Mouse (Mus musculus) common myeloid progenitor, adult 5-6 weeks (primary cell): ENCODE data around the gene Map7d1. TPM values are rescaled to one million over a fixed set of nuclear protein-coding genes. Genes with fewer than 3 reads are reported as not detected.
A peak's percentile ranks its signal among the peaks of the same experiment; 100 is the strongest.

Source experiments
- ATAC-seq: replicated peaks from 2 replicates; pipeline ENCODE4 v1.8.0; 2016; ENCODE audit warnings: low read depth, mild to moderate bottlenecking, moderate TSS enrichment, inconsistent platforms; ENCODE audit not compliant: poor library complexity, severe bottlenecking
- total RNA-seq: library from RNA; stranded (forward); fragments of 200-1000, 187-1606 nt; gene quantifications from 2 replicates; pipeline ENCODE4 v1.2.3, GENCODE M21; 2017

Map7d1 gene
- total RNA-seq, 1 experiment from 2014 or later = 32.3 TPM

GRCm38 (mm10) chr4:126275081-126275480 lies 18.9 kb upstream of the Map7d1 start:
- ATAC-seq = no peak

DNA sequence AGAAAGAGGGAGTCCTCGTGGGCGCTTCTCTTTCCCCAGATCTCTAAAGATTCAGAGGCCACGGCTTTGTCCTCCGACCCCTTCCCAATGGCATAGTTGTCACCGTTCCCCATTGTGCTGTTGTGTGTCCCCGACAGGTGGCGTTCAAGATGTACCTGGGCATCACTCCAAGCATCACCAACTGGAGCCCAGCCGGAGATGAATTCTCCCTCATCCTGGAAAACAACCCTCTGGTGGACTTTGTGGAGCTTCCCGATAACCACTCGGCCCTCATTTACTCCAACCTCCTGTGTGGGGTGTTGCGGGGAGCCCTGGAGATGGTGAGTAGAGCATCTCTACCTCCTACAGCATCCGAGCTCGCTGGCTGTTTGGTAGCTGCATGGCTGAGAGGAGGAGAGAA lies 17.6 kb upstream of the Map7d1 start:
- no peak for ATAC-seq

DNA sequence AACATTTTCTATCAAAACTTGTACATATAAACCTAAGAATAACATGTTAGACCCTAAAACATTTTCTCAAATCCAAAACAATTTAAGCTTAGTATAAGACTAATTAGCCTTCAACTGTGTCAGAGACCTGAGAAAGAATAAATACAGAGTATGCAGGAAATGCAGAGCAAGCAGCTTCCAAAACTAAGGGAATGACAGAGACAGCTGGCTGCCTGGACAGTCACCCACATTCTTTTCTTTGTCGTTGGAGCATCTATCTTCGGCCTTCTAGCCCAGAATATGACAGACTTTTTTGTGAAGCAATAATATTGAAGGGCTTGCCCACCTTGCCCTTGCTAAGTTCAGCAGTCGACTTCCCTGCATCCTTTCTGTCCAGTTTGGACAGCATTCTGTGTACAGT lies 13.1 kb upstream of the Map7d1 start:
- ATAC-seq = no peak

DNA sequence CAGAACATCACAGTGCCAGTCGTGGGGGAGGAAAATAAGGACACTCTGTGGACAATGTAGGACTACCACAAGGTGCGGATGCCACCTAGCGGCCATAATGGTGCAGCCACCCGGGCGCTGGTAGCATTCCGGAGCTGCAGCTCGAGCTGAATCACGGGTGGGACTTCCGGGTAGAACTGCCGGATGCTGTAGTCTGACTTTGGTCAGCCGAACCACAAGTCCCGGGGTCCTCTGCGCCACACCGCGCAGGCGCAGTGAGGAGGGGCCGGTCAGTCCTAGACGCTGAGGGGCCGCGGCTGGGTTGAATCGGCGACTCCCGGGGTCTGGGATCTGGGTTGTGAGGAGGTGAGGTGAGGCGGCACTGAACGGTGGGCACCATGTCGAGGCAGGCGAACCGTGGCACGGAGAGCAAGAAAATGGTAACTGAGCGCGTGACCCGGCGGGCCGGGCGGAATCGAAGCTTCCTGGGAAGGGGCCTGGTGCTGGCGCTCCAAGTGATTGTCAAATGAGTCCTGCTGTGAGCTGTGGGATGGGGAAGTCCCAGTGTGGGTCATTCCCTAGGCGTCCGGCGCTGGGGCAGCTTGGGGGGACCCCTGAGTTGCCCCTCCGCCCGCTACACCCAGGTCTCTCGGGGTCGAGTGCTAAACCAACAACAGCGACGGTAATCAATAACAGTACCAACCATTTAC lies 6.1 kb upstream of the Map7d1 start, which contains the start of gene Trappc3:
Gene Trappc3 (plus strand): TSS at position 207 of the 689 bp plus-strand sequence.
- ATAC-seq = peak; percentile 80

DNA sequence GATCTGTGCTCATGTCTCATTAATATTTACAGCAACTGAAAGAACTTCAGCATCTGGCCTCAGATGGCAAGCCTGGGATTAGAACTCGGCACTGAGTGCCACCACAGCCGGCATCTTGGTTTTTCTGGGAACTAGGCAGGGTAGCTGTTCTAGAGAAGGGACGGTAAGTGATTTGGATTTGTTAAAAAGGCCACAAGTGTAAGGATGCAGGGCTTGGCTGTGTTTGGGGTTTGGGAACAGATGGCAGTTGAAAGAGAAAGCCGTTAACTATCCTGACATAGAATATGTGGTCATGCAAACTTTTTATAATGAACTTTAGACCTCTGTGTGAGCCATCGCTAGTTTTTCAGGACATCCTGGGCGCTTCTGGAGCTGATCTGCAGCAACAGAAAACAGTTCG lies 5.5 kb upstream of the Map7d1 start:
- ATAC-seq = no peak

GRCm38 (mm10) chr4:126261266-126261665 lies 5.1 kb upstream of the Map7d1 start:
- no peak for ATAC-seq

- ATAC-seq = peak; percentile 41
Measured at GRCm38 (mm10) chr4:126260520-126261201, 4.5 kb upstream of the Map7d1 start.

GRCm38 (mm10) chr4:126259523-126260160 lies 3.5 kb upstream of the Map7d1 start:
- peak; percentile 30 for ATAC-seq

DNA sequence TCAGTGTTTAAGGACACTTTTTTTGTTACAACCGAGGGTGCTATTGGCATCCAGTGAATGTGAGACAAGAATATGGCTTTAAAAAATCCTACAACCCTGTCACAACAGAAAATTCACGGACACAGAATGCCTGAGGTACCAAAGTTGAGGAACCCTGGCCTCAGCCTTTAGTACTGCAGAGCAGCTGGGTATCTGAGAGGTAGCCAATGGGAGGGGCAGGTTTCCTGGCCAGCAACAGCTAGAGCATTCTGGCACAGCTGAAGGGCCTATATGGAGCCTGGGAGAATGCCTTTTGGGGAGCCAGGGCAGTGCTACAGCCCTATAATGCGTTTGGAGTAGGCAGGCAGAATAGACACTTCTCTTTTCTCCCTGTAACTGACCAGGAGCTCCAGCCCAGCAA lies 2.9 kb upstream of the Map7d1 start:
- ATAC-seq = no peak

DNA sequence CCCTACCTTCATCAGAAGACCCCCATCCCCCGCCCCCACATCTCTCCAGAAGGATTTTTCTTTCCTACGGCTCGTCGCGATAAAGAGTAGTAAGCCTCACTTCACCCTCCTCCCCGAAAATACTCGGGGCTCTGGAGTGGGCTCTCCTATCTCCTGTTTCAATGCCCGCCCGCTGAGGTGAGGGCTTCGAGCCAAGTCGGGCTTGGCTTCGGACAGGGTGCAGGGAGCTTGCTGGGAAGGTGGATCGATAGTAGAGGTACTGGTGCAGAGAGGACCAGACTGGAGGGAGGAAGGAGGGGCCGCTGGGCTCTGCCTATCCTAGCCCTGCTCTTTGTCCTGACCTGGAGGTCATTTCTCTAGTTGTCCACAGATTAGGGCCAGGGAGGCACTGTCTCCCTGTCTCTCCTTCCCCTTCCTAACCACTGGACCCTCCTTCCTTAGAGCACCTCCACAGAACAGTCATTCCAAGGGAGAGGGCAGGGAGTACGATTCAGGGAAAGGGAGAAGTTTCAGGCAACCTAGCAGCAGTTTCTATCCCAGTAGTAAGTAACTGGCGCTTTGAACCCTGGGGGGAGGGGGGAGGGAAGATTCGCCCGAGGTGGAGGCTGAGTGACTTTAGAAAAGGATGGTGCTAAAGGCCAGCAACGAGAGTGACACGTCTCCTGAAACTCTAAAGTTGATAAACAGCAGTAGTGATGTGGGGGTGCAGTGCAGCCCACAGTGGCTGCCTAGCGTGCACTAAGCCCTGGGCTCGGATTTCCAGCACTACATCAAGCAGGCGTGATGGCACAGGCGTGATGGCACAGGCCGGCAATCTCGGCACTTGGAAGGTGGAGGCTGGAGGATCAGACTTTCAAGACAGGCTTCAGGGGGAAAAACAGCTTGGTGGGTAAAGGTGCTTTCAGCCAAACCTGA lies 1.1 kb upstream of the Map7d1 start:
- no peak for ATAC-seq

GRCm38 (mm10) chr4:126255113-126256001 lies 786 bp downstream of the Map7d1 start:
- no peak for ATAC-seq

GRCm38 (mm10) chr4:126254315-126255112 lies 1.6 kb downstream of the Map7d1 start:
- ATAC-seq = no peak

- peak; percentile 24; the same call in 1 of the 2 replicates for ATAC-seq
Measured at GRCm38 (mm10) chr4:126253637-126254272, 2.4 kb downstream of the Map7d1 start.

DNA sequence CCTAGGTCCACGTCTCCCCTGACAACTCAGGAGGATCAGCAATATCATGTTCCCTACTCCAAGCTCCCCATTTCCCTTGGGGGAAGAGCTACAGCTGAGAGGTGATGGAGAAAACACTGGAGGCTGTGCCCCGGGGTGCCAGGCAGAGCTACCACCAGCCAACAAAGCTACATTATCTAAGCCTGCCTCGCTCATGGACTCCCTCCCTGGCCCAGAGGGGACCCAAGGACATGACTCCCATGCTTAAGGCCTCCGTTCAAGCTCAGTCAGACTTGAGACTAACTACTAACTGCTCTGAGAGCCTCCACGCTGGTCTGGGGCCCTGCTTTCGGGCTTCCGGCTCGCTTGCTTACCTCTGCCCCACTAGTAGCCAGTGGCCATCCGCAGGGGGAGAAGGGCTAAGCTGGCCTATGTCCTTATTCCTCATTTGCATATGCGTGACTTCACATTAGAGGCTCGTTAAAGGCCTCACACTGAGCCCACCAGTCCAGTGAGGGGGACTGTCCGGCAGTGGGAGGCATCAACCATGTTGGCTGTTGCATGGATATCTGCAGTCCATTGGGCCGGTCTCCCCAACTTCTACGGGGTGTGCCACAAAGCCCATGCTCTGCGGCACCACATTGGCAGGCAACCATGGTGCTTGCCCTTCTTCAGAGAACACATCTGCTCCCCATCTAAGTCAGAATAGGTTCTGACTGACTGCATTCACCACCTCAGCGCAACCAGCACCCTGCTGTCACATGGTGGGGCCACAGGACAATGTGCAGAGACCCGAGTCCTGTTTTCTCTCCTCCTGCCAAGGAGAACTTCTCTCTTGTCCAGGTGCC lies 3.5 kb downstream of the Map7d1 start:
- no peak for ATAC-seq

GRCm38 (mm10) chr4:126251655-126252254 lies 4.4 kb downstream of the Map7d1 start:
- peak; percentile 24 for ATAC-seq

- no peak for ATAC-seq
Measured at GRCm38 (mm10) chr4:126250659-126251058, 5.5 kb downstream of the Map7d1 start.
